Mouse (Mus musculus) C2C12 (cell line): ENCODE measurements around the gene Cpt1a.

ENCODE experiments used
- CEBPB ChIP-seq: IDR thresholded peaks from one replicate; pipeline ENCODE4 v1.6.1; 2011; ENCODE audit warnings: low read depth, mild to moderate bottlenecking, control low read depth, moderate library complexity
- CTCF ChIP-seq: IDR thresholded peaks from one replicate; pipeline ENCODE4 v1.5.1; 2011; ENCODE audit not compliant: control insufficient read depth, insufficient read depth, insufficient read length
- MAX ChIP-seq: IDR thresholded peaks from one replicate; pipeline ENCODE4 v1.6.1; 2011; ENCODE audit warnings: mild to moderate bottlenecking, control low read depth
- MYOD1 ChIP-seq: IDR thresholded peaks from one replicate; pipeline ENCODE4 v1.6.1; 2011; ENCODE audit warnings: low read depth; ENCODE audit not compliant: control insufficient read depth, insufficient read length
- MYOG ChIP-seq: IDR thresholded peaks from one replicate; pipeline ENCODE4 v1.6.1; 2011; ENCODE audit not compliant: control insufficient read depth, insufficient read length; ENCODE audit errors: extremely low read depth
- USF1 ChIP-seq: IDR thresholded peaks from one replicate; pipeline ENCODE4 v1.6.1; 2011; ENCODE audit warnings: low read depth, mild to moderate bottlenecking, control low read depth, moderate library complexity

GRCm38 (mm10) chr19:3275744-3276365 is 46.3 kb upstream of the Cpt1a start:
- TF ChIP-seq CTCF (no peak), USF1 (no peak), MYOD1 (no peak), MAX (no peak), CEBPB (no peak), MYOG (no peak)
